Mouse (Mus musculus) cerebellum, adult 9-10 months (tissue): ENCODE results near the gene Eps8.
A peak's percentile ranks its signal among the peaks of the same experiment; 100 is the strongest.

Experiments
- DNase-seq: peaks from one replicate; pipeline ENCODE4 v3.0.0; 2022

The Eps8 gene

DNA sequence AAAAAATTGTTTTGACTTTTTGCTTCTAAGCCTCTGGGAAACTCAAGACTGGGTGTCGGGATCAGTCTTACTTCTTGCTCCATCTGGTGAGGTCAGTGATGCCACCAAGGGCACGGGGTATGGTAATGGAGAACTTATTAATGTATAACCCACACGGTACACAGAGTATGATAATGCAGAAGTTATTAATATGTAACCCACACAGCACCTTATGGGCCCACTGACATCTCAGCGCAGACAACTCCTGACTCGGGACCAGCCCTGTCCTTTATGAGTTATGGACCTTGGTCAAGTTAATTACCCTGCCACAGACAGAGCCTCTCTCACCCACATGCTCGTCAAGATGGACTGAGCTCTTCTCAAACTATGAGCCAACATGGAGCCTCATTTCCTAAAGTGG is 89.2 kb downstream of the Eps8 start:
- no peak for DNase-seq

DNA sequence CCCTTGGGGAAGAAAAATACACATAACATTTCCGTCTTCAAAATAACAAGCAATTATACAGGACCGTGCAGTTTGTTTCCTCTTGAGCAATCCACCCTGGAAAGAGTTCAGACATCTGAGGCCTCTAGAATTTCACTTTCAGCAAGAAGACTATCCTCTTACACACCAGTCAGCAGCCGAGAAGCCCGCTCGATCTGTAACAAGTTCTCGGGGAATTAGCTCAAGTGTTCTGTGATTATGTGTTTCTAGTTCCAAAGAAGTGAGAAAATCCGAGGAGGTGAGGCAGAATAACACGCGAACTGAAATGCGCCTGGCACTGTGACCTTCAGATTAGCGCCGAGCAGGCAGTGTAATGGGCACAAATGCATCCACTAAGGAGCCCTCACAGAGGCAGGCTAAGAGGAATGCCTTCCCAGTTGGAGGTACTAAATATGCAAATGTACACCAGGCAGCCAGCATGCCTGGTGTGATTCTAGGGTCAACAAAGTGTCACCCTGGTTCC is 94.3 kb downstream of the Eps8 start:
- DNase-seq = no peak

GRCm38 (mm10) chr6:137558840-137559239 is 95.8 kb downstream of the Eps8 start:
- no peak for DNase-seq

DNA sequence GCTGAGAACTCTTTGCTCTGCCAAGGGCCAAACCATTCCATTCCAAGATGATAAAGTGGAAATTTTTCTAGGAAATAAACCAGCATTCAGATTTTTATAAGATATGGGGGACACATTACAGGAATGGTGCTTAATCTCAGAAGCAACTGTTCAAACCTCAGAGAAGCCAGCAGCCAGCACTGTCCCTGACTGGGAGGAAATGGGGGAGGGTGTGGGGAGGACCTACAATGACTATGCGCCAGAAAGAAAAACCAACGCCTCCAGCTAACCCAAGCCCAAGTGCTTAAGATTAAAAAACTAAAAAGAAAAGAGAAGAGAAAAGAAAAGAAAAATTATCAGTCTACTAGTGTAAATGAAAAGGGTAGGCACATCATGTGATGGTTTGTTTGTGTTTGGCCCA is 97.0 kb downstream of the Eps8 start:
- no peak for DNase-seq

GRCm38 (mm10) chr6:137557159-137557558 is 97.5 kb downstream of the Eps8 start:
- no peak for DNase-seq

- no peak for DNase-seq
Observed at GRCm38 (mm10) chr6:137556636-137557035, 98.0 kb downstream of the Eps8 start.

- no peak for DNase-seq
Observed at GRCm38 (mm10) chr6:137550181-137550580, 104.5 kb downstream of the Eps8 start.

DNA sequence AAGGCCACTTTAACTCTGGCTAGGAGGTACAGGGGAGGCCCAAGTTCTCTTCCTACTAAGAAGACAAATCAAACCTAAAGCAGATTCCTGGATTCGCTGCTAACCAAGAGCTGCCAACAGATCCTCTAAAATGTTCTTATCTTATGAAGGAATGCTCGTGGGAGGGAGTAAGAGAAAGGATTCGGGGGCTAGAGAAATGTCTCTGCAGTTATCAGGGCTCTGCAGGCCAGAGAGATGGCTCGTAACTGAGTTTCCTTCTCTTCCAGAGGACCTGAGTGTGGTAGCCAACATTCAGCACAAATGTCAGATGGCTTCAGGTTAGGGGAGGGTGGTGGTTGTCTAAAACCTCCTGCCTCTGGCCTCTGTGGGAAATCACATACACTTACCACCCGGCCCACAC is 106.1 kb downstream of the Eps8 start:
- no peak for DNase-seq

DNA sequence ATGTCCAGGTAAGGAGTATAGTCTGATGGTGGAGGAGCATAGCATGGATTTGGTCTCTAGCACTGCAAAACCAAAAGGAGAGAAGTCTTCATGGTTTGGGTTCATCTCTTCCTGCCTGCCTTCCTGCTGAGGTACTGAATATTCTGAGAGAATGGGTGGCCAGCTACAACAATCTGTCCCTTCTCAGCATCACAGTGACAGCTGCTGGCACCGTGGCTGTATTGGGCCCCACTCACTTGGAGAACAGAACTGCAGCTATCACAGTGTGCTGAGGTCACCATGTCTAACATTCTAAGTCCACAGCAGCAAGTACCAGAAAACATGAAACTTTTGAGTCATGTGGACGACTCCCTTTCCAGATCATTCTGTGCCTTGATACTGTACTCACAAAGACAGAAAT is 107.1 kb downstream of the Eps8 start:
- DNase-seq = no peak

- DNase-seq = no peak
Observed at GRCm38 (mm10) chr6:137546101-137546500, 108.6 kb downstream of the Eps8 start.

DNA sequence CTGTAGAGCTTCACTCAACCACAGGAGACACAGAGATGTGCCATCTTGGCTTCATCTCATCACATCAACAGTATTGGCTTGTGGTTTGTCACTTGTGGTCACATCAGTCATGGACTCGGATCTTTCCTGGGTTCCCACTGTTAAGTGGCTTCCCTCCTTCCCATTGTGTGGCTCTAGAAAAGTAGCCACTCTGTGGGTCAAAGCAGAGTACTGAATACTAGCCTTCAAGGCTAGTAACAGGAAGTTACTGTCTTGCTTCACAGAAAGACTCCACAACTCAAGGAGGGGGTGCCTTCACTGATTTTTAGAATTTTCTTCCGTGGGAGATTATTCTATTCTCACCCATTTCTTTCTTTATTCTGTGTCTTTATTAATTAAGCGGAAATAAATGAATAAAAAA is 109.3 kb downstream of the Eps8 start:
- no peak for DNase-seq

GRCm38 (mm10) chr6:137542231-137543152 is 112.2 kb downstream of the Eps8 start:
- peak; percentile 10 for DNase-seq

DNA sequence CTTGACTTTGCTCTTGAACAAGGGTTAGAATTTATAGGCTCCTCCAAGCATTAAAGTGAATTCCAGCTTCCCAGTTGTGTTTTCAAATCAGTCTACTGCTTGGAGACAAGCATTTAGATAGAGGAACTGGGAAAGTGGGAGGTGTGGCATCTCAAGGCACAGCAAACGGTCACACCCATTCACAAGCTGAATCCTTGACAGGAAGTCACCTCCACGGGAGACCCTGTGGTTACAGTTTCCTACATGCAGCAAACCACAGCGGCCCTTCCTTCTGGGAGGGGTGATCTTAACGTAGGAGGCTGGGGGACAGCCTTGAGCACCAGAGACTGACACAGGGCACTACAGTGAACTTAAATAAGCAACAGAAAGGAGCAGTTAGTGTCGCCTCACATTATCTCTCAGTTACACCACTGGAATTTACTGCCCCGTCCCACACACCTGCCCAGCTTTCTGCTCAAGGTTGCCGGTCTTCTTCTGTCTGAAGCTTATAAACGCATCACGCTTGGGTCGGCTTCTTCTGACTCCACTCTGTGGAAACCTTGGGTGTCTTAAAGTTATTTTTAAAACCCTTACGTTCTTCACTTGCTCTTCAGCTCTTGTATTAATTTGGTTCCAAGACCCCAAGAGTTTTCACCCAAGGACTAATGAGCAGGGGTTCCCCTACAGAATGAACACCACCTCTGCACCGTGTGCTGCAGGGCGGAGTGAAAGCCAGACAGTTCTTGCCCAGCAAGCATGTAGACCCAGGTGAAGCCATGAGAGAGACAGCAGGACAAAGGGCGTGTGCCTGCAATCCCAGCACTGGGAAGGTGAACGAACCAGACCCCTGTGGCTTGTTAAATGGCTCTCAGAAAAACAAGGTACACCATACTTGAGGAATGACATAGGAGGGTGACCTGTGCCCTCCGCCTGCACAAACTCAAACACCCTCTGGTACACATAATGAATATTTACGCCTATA is 113.2 kb downstream of the Eps8 start:
- no peak for DNase-seq

GRCm38 (mm10) chr6:137540800-137541199 is 113.9 kb downstream of the Eps8 start:
- no peak for DNase-seq

DNA sequence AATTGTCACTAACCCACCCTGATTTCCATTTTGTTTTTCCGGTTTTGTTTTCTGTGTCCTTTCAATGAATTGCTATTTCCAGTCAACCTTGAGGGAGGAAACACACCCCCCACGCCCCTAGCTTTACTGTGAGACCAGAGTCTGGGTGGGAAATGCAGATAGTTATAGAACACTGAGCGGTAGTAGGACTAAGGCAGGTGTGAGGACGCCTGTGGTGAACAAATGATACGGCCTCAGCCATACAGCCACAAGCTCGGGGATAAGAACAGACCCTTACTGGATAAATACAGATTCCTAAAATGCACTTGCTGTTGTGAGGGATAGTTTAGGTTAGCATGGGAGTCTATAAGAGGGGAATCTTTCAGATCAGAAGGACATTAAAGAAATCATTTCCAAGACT is 114.3 kb downstream of the Eps8 start:
- no peak for DNase-seq

DNA sequence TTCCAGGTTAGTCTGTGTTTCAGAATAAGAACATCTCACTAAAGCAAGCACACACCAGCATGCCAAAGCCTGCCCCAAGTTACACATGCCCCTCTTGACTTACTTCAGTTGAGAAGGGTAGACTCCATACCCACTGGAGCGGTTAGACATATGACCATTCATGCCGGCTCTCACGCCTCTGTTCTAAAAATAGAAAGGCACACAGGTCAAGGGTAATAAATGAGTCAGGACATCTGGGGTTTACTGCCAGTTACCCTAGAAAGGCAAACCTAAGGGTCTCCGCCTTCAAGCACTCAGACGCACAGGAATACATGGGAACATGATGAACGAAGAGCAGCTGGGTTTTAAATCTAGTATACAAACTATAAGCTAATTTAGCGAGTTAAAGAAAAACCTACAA is 115.5 kb downstream of the Eps8 start:
- no peak for DNase-seq

DNA sequence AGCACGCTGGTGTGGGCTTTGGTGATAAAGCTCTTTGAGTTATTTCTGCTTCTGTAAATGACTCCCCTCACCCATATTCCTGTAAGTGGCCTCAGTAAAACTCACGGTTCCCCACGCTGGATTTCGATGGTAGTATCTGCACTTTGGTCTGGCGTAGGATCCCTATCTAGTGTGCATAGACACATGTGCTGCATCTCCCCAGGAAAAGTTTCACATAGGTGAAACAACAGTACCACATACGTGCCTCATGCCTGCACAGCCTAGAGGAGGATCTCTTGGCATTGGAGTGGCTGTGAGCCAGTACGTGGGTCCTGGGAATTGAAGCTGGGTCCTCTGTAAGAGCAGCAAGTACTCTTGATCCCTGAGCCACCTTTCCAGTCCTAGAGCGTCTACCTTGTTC is 121.9 kb downstream of the Eps8 start:
- DNase-seq = no peak

GRCm38 (mm10) chr6:137525769-137526168 is 128.9 kb downstream of the Eps8 start:
- no peak for DNase-seq

DNA sequence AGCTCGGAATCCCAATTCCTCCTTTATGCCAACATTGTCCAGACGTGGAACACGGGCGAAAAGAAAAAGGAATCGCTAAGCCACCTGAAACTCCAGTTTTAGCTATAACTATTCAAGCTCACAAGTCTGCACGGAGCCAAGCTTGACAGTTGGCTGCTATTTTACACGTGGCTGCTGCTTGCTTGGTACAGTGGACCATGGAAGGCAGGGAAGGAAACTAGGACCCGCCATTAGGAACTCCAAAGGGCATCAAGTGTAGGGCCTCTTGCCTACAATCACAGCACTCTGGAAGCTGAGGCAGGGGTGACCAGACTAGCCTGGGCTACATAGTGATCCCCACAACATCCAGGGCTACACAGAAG is 134.4 kb downstream of the Eps8 start:
- DNase-seq = no peak

- DNase-seq = no peak
Observed at GRCm38 (mm10) chr6:137519529-137520342, 134.9 kb downstream of the Eps8 start.

DNA sequence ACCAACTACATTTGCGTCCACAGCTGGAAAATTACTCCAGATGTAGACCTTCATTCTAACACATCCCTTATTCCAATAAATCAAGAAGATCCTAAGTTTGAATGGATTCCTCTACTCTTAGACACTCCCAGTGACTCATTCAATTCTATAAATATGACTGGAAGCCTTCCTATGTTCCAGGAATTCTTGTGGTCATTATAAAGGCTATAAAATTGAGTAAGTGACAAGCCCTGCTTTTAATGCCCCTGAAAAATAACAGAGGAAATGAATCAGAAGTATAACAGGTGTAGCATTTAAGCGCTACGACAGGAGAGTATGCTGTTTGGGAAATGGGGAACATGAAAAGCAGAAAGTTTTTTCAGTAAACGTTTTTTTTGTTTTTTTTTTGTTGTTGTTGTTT is 139.8 kb downstream of the Eps8 start:
- DNase-seq = no peak

DNA sequence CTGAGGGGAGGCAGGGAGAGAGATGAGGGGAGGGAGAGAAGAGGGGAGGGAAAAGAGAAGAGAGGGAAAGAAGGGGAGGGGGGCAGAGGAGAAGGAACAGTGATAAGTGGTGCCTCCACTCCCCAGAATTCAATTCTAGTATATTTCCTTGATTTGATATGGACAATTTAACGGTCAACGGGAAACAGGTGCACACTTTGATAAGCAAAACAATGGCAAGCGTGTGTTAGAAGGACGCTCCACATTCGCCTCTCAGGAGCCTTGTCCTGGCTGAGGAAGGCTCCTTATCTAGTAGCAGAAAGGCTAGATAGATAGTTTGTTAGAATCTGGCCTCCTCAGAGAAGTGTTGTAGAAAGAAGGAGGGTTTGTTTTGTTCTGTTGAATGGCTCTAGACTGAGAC is 141.9 kb downstream of the Eps8 start:
- DNase-seq = no peak
